Mouse (Mus musculus) heart, postnatal 0 days (tissue): ENCODE data around the gene Cpsf6.

Experiments
- CTCF ChIP-seq: IDR thresholded peaks from 2 replicates; pipeline ENCODE4 v1.5.1; 2016; ENCODE audit warnings: antibody characterized with exemption, control low read depth, low read depth
- EP300 ChIP-seq: IDR thresholded peaks from 2 replicates; pipeline ENCODE4 v1.6.1; 2016; ENCODE audit warnings: antibody characterized with exemption, low read depth

DNA sequence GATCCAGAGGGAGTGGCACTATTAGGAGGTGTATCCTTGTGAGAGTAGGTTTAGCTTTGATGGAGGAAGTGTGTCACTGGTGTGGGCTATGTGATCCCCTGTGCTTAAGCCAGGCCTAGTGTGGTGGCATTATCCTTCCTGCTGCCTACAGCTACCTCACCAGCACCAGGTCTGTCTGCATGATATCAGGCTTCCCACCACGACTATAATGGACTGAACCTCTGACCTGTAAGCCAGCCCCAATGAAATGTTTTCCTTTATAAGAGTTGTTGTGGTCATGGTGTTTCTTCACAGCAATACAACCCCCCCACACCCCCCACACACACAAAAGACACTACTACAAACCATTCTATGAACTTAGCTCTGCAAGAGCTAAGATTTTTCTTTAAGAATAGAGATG lies 34.9 kb upstream of the Cpsf6 start:
- TF ChIP-seq EP300 (no peak), CTCF (no peak)
